Mouse (Mus musculus) layer of hippocampus, postnatal 36 days (tissue): ENCODE results near the gene Hlf. TPM values are rescaled to one million over a fixed set of nuclear protein-coding genes. Genes with fewer than 3 reads are reported as not detected.
A peak's percentile ranks its signal among the peaks of the same experiment; 100 is the strongest.

Experiments used
- DNase-seq, 2 experiments: peaks; one replicate each; pipeline ENCODE4 v3.0.0; 2022
- total RNA-seq, 2 experiments: library from RNA; stranded (reverse); gene quantifications; 2 replicates each; pipeline ENCODE4 v1.2.3; 2021

Gene Hlf
- total RNA-seq, 2 experiments from 2014 or later, result 81.2 to 96.8 TPM

DNA sequence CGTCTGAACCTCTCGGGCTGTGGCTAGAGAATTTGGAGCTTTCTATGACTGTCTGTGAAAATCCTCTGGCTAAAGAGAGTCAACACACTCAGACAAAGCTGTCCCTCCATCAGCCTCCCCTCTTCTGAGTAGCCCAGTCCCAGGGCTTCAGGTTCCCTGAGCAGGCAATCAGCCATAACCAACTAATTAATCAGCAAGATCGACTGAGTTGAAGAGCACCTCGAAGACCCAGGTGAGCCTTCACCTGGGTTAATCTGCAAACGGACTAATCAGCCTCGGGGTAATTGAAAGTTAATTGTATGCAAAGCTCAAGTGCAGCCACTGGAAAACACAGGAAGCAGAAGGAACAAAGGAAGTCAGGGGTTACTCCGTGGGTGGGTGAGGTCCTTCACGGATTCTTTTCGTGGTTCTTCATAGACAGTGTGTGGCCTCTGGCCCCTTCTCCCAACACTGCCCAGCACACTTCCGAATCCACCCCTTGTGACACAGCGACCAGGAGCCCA lies 19.9 kb downstream of the Hlf start:
- DNase-seq, result no peak

DNA sequence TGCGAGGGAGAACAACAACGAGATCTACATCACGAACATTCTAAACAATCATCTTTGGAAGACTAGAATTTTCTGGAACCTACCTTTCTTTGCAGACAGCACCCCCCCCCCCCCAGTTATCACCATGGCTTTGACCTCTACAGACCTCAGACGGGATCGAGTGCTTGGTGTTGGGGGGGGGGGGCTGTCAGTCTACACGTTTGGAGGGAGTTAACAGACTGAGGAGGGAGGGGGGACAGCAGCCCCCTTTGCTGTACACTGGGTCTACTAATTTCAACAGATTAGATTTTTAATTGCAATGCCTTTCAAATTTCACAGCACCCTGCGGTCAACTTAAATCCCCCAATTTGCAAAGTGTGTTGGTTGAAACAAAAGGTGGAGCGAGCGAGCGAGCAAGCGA lies 20.3 kb downstream of the Hlf start:
- DNase-seq, result no peak

- peak; percentile 88 to 89 for DNase-seq
Observed at GRCm38 (mm10) chr11:90369605-90370004, 21.1 kb downstream of the Hlf start.

DNA sequence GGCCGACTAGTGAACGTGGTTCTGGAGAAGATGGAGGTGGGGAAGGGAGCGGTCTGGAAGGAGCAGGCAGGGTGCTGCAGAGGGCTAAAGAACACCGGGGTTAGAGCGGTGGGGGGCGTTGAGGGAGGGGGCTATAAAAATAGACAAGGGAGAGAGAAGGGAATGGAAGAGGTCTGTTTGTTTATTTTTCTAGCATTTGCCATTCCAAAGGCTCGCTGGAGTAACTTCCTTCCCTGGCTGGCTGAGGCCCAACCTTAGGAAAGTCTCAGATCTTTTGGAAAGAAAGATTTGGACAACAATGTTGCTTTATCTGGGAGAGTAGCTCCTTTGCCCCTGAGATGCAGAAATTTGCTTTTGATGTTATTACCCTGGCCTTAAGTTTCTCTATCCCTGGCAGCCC lies 21.6 kb downstream of the Hlf start:
- DNase-seq, result no peak

DNA sequence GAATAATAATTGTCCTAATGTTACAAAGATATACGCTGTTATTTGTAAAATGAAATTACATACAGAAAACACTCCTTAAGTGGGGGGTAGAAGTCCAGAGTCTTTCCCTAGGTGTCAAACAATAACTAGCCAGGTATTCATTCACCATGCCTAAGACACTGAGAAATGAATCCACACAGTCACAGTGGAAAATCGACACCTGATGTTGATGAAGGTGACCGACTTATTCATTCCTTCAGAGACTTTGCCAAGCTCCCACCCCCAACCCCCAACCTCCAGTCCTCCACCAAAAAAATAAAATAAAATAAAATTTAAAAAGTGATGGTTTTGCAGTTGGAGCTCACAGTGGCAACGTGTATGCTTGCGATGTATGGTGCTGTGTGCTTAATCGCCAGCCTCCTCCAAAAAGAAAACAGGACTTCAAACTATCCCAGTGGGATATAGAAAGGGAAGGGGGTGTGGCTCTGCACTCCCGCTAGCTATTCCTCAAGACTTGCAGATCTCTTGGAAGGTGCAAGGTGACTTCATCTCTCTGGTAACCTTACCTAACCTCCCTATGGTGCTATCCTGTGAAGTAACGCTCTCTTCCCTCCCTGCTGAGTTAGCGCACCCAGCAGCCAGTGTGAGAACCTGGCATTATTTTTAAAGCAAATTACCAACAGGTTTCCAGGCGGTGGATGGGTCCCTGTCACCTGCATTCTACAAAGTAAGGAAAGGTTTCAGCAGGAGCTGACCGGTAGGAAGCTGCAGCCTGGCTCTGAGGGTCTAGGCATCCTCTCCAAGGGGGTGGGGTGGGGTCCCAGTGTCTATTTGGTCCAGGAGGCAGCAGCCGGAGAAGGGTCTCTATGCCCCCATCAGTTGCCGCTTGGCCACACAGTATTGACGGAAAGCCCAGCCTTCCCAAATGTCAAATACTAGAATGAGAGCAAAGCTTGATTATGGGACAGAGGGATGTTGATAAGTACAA lies 22.5 kb downstream of the Hlf start:
- no peak for DNase-seq

DNA sequence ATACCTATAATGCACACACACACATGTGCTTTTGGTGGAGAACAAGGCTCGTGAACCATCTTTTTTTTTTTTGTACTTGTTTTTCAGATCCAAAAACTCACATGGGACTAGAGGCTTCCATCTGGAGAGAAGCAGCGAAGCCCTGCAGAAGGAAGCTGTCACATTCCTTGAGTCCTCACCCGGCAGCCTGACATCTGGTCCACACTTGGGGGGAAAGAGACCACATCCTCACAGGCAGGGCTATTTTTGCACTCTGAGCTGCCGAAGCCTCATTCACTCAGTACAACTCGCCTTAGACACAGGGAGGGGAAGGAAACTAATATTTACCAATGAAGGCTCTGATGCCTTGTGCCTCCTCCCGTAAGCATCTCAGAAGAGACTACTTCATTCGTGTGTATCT lies 25.8 kb downstream of the Hlf start:
- DNase-seq, result no peak

DNA sequence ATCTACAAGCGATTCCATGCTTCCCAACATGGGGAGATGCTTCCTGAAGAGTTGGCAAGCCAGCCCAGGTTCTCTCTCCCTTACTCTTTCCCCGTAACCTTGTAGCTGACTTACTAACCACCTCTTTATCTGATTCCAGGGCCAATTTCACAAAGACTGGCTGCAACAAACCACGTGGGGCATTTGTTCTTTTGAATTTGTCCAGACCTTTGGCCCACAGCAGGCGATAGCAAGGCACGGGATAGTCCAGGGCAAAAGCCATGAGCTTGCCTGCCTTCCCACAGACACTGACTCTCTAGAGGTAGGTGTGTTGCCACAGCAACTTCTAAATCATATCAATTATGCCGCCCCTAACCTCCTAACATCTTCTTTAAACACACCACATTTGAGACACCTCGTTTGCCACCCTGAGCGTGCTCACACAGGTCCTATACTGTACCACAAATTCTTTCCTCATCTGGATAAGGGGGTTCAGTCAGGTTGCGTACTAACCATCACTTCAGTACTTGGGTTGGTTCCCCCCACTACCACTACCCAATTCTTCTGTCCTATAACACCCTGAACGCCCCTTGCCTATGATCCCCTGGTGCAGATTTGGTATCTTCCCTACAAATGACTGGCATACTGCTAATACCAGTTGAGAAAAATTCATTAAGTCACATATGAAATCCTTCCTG lies 26.7 kb downstream of the Hlf start:
- DNase-seq, result no peak

DNA sequence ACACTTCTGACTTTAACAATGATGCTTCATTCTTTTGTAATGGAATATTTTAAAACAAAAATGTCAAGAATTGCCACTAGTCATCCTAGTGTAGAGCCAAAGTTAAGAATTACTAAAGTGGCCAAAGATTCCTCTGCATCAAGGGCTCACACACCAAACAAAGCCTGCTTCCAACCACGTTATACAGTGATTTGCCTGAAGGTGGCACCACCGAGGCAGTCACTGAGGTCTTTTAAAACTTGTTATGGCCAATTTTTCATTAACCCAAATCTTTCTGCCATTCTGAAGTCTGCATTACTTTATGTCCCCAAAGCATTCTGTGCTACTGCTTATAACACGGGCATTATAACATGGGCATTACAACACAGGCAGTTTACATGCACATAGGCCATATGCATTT lies 27.3 kb downstream of the Hlf start:
- DNase-seq, result no peak

- no peak for DNase-seq
Observed at GRCm38 (mm10) chr11:90360536-90360935, 30.2 kb downstream of the Hlf start.

GRCm38 (mm10) chr11:90358063-90358462 lies 32.6 kb downstream of the Hlf start:
- DNase-seq, result no peak

GRCm38 (mm10) chr11:90357371-90357770 lies 33.3 kb downstream of the Hlf start:
- no peak for DNase-seq

DNA sequence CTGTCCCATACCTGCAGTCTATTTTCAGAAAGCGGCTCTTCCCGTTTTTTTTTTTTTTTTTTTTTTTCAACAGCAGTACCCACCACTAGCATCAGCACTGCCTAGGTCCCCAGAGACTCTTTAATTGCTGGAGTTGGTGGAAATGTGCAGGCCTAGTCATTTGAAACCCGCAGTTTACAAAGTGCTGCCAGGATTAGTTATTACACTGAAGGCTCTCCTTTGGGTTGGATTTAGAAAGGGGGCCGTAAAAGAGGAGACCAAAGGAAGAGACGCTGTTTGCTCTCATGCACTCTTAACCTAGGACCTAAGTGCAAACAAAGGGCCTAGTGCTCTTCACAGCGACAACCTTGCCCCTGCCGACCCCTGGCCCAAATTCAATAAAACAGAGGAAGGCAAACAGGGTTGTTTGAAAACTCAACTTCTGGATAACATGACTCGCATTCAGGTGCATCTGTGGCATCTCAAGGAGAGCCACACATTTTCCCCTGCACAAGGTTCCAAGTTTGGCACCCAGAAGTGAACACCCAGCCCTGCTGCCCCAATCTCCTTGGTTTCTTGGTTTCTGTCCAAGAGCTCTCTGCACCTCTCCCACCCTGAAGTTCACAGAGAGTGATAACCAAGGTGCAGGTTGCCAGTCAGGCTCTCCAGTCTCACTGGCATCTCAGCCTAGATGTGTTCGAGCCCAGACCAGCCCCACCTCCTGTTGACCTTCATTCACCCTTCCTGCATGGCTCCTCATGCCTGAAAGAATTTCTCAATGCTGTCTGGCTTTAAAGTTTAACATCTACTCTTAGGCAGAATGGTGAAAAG lies 34.0 kb downstream of the Hlf start:
- no peak for DNase-seq

GRCm38 (mm10) chr11:90356036-90356435 lies 34.7 kb downstream of the Hlf start:
- DNase-seq, result no peak

GRCm38 (mm10) chr11:90355270-90355681 lies 35.4 kb downstream of the Hlf start:
- DNase-seq, result no peak

DNA sequence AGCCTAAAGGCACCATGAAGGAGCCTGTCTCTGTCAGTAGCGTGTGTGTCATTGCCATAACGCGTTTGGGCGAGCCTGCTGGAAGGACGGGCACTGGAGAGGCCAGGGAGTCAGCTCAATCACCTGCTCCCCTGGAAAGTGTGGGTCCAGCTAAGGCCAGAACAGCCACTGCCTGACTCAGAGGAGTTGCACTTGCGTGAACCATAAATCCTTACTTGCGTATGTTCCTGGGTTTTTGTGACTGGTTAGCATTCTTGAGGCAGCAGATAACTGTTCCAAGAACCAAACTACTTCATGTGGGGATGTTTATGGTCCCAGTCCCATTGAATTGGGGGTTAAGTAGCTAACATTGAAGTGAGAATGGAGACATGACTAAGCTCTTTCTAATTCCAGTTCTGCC lies 38.0 kb downstream of the Hlf start:
- DNase-seq, result no peak

GRCm38 (mm10) chr11:90350153-90350512 lies 40.6 kb downstream of the Hlf start:
- no peak for DNase-seq

DNA sequence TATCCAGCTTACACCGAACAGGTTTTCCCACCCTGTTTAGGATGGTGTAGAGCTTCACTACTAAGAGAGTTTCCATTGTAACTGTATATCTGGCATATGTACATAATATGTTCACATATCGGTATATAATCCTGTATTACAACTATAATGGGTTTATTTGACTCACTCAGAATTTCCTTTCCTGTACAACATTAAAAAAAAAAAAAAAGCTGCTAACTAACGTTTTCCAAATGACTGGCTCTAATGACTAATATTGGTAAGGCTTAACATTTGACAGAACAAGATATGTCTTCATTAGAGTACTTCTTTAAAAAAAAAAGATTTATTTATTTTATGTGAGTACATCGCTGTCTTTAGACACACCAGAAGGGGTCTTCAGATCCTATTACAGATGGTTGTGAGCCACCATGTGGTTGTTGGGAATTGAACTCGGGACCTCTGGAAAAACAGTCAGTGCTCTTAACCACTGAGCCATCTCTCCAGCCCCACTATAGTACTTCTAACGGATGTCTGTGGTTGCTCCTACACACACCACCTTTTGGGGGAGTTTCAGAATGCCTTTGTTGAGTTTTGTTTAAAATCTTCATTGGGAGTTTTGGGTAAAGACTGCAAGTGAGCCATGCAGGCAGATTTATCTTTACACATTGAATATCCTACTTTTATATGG lies 41.1 kb downstream of the Hlf start:
- DNase-seq, result no peak

GRCm38 (mm10) chr11:90347667-90348459 lies 42.8 kb downstream of the Hlf start:
- no peak for DNase-seq

- DNase-seq, result no peak
Observed at GRCm38 (mm10) chr11:90345746-90346145, 44.9 kb downstream of the Hlf start.

DNA sequence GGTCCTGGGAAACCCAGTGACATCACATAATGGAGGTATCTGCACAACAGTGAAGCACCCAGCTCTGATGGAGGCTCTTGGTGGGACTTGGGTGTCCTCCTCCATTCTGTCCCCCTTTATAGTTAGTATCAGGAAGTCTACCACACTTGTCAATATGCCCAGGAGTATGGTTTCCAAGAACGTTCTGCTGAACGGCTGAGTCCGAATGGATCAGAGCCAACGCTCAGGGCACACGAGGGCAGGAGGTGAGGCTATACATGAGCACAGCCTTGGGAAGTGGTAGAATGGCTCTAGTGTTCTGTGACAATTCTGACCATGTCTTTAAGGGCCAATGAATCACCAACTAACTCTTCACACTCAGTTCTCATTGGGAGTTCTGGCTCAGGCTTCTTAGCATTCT lies 47.8 kb downstream of the Hlf start:
- DNase-seq, result no peak

- no peak for DNase-seq
Observed at GRCm38 (mm10) chr11:90342267-90342666, 48.4 kb downstream of the Hlf start.
